Mouse (Mus musculus) urinary bladder, postnatal 4 days (tissue): ENCODE results near the gene Itga1.

Experiments
- DNase-seq, 2 experiments: peaks; one replicate each; pipeline ENCODE4 v3.0.0; 2021 to 2022; ENCODE audit warnings: low spot score in 2 of 2

Itga1 gene

GRCm38 (mm10) chr13:115050660-115051559 lies 50.9 kb downstream of the Itga1 start:
- DNase-seq: no peak

DNA sequence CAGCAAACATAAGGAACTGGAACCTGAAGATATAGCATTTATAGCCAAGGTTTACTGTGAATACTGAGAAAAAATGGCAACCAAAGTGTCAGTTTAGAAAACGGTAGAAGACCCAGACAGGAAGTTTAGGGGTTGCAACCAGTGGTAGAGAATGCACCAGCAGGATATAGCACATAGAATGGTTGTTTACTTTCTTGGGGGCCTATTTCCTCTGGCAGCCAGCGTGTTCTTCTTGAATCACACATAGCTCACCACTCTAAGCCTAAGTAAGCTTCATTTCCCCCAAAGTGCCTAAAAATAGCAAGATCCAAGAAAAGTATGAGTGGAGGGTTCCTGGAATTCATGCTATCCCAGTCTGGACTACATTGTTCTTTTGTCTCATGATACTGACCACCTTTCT lies 59.1 kb downstream of the Itga1 start:
- no peak for DNase-seq

DNA sequence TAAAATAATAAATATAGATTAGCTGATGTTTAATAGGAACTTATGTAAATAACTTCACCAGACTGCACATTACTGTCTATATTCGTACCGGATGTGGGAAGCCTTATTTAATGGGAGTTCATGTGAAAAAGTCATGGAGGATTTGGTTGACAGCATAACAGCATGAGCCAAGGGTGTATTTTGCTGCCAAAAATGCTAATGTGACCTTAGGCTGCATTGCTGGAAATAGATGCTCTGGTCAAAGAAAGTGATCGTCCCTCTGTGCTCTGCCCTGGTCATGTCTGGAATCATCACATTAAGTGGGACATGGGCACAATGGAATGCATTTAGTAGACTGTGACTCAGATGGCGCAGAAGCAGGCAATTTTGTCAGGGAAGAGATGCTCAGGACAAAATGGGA lies 64.5 kb downstream of the Itga1 start:
- no peak for DNase-seq

- no peak for DNase-seq
Observed at GRCm38 (mm10) chr13:115035387-115035786, 66.4 kb downstream of the Itga1 start.

GRCm38 (mm10) chr13:115033135-115033534 lies 68.6 kb downstream of the Itga1 start:
- DNase-seq: no peak

DNA sequence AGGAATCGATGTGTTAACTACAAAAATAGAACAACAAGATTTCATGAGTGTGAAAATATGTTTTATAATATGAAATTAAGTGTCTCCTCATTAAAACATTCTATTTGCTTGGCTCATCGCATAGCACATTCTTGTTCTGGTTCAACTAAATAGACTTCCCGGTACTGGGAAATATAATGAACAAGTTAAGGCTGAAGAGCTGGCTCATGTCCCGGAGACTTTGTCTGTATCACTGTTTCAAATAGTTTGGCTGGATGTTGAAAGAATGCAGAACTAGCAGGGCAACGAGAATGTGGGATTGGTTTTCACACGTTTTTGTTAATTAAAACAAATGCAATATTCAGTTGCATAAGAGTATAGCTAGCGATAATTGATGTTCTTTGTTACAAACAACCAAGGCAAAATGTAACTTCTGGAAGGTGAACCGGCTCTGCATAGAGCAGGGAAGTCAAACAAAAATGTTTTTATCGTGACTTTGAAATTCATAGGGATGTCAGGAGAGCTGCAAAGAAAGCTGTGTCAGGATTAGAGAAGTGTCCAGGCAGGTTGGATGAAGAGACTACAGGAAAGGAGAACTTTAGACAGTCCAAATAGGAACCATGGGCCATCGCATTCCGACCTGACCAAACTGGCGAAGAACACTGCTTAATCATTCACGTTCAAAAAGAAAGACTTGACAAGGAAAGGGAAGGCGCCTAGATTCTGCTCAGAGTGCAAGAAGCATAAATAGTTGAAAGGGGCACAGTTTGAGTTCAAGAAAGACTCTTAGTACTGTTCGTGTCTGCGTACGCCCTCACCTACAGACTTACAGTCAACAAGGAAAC lies 70.4 kb downstream of the Itga1 start:
- no peak for DNase-seq

GRCm38 (mm10) chr13:115025394-115025793 lies 76.4 kb downstream of the Itga1 start:
- no peak for DNase-seq

GRCm38 (mm10) chr13:115022117-115022787 lies 79.5 kb downstream of the Itga1 start:
- DNase-seq: no peak

DNA sequence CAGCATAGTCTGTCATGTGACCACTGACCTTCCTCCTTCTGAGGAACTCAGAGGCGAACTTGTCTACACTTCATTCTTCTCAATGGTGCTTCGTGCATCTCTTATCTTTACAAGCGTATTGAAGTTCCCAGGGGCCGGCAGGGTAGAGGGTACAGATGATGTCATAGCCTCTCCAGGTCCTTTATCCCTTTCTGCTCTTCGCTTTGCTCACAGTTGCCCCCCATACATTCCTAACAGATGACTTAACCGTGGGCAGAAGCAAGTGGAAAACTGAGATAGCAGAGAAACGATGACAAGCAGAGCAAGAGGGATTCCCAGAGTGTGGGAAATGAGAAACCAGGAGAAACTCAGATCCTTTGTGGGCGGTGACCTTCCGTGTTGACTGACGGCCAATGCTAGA lies 80.4 kb downstream of the Itga1 start:
- no peak for DNase-seq

DNA sequence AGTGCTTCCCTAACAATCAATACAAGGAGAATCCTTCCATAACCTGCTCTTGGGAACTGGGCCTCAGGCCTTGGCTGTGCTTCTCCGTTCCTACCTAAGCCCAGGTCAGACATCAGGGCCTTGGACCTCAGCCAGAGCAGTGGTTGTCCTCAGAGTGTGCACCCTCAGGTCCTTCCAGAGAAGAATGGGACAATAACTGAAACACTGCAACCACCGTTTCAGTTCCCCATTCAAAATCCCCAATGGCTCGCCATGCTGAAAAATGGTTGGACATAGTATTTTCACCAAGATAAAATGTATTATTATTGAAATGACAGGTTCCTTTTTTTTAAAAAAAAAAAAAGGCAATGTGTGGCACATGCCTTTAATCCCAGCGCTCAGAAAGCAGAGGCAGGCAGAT lies 81.0 kb downstream of the Itga1 start:
- DNase-seq: no peak

DNA sequence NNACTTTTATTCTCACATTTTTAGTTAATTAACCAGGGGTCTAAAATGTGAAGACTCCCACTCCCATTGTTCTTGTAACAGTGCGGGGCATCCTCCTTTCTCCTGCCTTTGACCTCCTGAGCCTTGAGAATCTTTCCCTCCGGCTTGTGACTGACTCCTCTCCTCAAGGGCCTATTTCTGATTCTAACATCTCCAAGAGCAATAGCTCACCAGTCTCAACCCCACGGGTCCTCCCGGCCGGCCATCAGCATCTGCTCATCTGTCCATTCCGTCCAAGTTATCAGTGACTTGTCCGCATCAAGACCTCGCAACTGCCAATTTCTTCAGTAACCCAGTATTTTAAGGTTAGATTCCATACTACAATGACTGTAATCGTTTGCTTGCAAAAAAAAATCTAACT lies 84.2 kb downstream of the Itga1 start:
- no peak for DNase-seq

GRCm38 (mm10) chr13:115011547-115011946 lies 90.2 kb downstream of the Itga1 start:
- DNase-seq: no peak

GRCm38 (mm10) chr13:115006213-115006835 lies 95.4 kb downstream of the Itga1 start:
- no peak for DNase-seq

GRCm38 (mm10) chr13:115005342-115005741 lies 96.4 kb downstream of the Itga1 start:
- no peak for DNase-seq

GRCm38 (mm10) chr13:115003444-115004053 lies 98.2 kb downstream of the Itga1 start:
- no peak for DNase-seq

DNA sequence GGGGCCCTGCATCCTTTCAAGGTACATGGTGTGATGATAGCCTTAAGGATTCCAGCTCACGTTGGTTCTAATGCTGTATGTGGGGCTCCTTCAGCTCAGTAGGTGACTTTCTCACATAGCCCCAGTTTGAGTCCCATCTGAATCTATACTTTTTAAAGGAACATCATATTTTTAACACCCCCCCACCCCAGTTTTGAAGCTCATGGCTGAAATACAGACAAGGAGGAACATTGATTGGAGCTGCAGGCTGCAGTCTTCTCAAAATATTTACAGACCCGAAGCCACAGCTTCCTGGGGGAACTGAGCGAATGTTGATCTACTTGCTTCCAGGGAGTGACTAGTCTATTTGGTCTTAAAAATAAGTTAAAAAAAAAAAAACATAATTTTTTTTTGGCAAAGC lies 98.9 kb downstream of the Itga1 start:
- no peak for DNase-seq

DNA sequence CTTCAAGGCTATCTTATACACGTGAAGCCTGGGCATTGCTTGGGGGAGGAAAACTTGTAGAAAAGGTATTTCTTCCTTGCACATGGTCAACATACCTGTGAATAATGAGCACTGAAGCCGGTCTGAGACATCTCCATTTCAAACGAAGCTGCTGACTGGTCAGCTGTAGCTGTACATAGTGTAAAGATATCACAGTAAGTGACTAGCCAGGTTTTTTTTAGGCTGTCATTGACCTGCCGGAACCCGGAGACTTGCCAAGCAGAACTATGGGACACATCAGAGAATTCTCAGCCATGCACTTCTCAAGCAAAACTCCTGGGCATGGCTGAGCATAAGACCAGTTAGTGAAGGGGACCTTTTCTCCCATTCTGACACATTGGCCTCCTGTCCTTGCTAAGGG lies 99.6 kb downstream of the Itga1 start:
- DNase-seq: no peak

GRCm38 (mm10) chr13:114999582-114999981 lies 102.2 kb downstream of the Itga1 start:
- no peak for DNase-seq

GRCm38 (mm10) chr13:114998100-114998499 lies 103.7 kb downstream of the Itga1 start:
- DNase-seq: no peak

GRCm38 (mm10) chr13:114992260-114993014 lies 109.3 kb downstream of the Itga1 start:
- no peak for DNase-seq

DNA sequence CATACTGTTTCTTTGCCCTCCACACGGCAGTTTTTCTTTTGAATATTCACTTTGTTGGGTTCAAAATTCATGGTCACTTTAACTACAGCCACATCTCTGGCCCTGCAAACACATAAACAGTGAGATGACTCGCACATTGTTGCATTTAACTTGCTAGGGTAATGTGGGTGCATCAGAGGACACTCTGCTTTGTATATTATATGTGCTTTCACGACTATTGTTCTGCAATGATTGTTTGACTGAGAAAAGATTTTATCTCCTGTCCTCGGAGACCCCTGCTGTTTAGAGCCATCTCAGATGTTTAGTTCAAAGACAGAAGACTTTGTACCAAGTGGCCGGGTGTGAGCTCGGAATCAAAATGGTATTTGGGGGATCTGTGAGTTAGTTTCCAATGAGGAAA lies 114.1 kb downstream of the Itga1 start:
- DNase-seq: no peak
